Mouse (Mus musculus): ENCODE data around the gene Emilin1.

DNA sequence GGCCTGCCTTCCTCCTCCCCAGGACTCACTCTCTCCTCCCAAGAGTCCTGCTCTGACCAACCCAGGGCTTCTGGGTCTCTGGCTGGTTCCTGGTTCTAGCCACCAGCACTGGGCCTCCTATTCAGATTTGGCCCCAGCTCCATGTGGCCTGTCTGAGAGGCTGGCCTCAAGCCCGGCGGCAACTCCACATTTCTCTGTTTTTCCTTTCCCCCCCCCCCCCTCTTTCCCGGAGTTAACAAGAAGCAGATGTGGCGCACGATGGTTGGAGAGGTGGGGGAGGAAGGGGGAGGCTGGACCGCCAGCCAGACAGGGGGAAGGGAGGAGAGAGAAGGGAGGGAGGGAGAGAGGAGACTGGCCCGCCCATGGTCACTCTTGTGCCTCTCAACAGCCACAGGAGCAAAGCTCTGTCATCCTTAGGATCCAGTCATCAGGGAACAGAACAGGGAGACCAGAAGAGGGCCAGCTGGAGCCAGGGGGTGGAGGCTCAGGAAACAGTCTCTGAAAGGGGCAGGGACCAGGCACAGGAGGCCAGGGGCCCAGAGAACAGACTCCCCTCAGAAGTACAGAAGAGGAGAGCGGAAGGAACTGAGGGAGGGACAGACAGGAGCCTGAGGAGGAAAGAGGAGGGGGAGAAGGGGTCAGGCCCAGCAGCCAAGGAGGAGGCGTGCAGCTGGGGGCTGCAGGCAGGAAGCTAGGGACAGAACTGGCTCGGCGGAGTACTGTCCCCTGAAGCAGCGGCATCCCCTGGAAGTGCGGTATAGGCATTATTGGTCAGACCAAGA lies at the start of gene Emilin1:
- no peak for TF ChIP-seq CTCF (conservative IDR thresholded peaks at IDR 0.05; ENCODE audit: low read length)
- no peak for TF ChIP-seq NANOG (IDR thresholded peaks at IDR 0.05; ENCODE audit: borderline replicate concordance, low read length)
- TF ChIP-seq POU5F1 (IDR thresholded peaks at IDR 0.05; ENCODE audit: borderline replicate concordance, low read length) = no peak

All from E14TG2a.4 (cell line).